Mouse (Mus musculus) ovary, postnatal 10 days (tissue): ENCODE measurements around the gene Rock2.

Experiments
- DNase-seq: peaks from one replicate; pipeline ENCODE4 v3.0.0; 2022; ENCODE audit warnings: low spot score

Rock2 gene

DNA sequence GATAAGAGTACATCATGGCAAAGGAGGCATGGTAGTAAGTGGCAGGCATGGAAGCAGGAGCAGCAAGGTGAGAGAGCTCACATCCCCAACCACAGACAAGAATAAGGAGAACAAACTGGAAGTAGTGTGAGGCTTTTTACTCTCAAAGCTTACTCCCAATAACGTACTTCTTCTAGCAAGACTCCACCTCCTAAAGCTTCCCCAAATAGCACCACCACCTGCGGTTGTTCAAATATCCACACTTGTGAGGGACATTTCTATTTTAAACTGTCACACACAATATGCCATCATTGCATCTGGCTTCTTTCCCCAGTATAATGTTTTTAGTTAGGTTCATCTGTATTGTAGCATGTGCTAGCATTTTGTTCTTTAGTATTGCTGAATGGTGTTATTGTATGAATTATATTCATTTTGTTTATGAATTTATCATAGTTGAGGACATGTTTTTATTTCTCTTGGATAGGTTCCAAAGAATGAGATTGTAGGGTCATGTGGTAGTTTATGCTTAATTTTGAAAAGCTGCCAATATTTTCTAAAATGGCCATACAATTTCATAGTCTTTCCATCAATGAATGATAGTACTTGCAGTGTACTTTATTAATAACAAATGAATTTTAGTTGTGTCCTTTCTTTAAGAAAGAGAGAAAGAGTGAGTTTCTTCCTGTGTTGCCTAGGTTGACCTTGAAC is 9.4 kb downstream of the Rock2 start:
- DNase-seq = no peak

DNA sequence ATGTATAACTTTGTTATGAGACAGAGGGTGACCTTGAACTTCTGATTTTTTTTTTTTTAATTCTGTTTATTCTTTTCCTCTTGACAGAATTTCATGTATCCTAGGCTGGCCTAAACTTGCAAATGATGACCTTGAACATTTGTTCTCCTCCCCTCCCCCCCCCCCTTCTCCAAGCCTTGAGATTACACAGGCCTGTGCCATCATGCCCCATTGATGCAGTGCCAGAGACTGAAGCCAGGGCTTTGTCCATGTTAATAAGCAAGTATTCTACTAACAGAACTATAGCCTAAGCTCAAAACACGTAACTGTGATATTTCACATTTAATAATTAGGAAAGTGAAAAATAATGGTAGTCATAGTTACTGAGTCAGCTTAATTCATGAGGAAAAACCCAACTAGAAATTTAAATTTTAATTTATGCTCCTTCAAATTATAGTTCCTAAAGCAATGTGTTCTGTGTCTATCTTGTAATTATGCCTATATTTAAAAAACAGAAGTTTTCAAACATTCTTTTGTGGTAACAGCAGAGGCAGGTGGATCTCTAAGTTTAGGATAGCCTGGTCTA is 12.7 kb downstream of the Rock2 start:
- DNase-seq = no peak

DNA sequence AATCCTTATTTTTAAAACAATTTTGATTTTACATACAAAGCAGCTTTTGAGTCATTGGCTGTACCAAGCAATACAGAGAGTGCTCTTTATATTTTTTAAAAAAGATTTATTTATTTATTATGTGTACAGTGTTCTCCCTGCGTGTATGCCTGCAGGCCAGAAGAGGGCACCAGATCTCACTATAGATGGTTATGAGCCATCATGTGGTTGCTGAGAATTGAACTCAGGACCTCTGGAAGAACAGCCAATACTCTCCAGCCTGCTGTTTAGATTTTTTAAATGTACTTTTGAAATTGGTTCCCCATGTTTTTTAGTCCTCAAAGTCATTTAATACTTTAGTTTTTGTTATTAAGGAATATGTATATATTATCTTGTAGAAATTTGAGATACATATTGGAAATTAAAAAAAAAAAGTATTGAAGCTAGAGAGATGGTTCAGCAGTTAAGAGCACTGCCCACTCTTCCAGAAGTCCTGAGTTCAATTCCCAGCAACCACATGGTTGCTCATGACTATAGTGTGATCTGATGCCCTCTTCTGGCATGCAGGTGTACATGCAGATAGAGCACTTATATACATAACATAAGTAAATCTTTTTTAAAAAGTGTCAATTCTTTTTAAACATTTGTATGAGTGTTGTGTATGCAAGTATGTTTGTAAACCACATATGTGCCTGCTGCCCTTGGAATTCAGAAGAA is 13.4 kb downstream of the Rock2 start:
- DNase-seq = no peak

DNA sequence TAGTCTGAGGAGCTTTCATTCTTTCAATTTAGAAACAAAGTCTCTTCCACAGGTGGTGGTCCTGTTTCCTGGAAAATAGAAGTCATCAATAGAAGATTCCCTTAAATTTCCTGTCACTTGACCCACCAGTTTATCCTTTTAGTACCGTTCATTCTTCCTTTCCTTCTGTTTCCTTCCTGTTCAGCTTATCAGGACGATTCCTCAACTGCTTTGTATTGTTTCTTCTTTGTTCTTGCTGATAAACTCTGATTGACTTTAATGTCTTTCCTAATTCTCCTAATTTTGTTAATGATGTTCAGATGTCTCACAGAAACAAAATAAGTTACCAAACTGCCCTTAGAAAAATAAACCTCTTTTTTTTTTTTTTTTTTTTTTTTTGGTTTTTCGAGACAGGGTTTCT is 16.8 kb downstream of the Rock2 start:
- no peak for DNase-seq

DNA sequence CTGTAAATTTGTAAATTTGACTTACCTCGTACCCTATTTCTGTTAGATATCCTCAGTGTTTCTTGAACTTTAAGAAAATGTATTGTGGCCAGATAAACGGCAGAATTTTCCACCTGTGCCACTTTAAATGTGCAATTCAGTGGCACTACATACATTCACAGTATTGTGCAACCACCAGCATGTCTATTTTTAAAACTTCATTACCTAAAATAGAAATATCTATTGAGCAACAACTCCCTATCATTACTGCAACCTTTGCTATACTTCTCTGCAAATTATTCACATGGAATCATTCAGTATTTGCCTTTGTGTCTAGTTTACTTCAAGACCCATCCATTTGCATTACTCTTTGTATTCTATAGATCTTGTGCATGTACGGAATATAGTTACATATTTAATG is 17.9 kb downstream of the Rock2 start:
- no peak for DNase-seq

DNA sequence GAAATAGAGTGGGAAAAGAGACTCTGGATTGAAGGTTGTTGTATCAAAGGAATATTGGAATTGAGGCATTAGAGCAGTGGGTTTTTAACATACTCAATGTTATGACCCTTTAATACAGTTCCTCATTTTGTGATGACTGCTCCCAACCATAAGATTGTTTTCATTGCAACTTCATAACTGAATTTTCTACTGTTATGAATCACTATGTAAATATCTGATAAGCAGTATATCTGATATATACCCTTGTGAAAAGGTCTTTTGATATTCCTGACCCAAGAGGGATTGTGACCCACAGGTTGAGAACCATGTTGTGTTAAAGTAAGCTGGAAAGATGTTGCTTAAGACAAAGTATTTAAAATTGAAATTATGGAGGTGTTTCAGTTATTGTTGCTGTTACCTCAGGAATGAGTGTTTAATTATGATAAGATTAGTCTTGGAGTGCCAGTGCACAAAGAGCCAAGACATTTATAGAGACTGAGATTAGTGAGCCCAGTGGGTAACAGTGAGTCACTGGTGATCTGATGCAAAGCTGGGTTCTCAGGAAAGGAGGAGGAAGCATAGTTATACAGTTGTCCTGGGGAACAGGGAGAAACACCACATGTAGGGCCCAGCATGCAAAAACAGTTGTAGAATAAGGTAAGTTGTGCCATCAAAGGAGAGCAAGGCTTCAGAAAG is 25.6 kb downstream of the Rock2 start:
- no peak for DNase-seq

DNA sequence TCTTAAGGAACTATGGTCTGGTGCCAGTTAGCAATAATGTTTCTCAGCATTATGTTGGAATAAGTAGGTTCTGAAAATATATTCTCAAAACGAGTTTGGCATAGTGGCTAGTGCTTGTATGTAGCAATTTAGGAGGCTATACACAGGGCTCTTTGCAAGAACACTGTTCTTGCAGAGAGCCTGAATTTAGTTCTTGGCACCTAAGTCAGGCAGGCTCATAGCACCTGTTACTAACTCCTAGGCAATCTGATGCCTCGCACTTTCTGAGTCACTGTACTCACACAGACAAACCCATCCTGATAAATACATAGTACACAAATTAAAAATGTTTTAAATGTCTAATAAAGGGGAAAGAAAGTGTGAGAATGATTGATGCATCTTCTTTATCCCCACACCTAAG is 33.2 kb downstream of the Rock2 start:
- no peak for DNase-seq

DNA sequence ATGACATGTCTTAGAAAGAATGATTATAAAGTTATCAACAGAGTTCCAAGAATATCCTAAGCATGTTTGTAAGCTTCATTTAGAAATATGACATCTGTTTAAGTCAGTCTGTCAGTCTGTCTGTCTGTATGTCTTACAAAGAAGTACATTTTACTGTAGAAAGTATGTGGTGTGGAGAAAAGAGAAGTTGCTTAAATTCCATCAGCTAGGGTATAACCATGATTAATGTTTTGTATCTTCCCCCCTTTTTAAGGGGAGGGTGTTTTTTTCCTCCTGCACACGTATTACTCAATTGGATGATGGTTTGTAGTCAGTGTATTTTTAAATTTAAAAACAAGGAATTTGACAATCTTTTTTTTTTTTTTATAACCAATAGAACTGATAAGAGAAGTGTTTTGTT is 39.7 kb downstream of the Rock2 start:
- DNase-seq = no peak

DNA sequence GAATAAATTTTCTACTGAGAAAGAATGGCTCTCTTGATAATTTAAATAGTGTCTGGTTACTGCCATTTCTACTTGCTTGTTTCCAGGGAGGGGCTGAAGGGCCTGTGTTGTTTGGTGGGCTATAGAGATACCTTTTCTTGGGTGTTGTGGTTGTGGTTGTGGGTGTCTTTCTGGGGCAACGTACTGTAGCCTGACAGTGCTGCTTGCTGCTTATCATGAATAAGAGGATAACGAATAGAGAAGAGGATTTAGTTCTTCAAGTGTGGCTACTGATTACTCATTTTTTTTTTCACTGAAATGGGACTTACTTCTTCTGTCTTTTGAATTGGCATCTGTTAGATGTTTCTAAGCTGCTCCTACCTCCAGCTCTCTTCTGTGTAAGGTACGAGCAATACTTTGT is 47.3 kb downstream of the Rock2 start:
- DNase-seq = no peak

DNA sequence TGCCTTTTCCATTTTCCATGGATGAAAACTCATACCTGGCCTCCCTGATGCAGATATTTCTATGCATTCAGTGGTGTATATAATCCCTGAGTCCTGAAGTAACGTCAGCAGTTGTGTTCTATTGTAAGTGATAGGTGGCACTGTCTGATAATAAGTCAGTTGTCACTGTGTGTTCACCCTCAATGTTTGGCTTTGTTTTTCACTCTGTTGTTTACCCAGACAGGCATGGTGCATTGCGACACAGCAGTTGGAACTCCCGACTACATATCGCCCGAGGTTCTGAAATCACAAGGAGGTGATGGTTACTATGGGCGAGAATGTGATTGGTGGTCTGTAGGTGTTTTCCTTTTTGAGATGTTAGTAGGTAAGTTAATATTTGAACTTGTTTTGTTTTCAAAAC is 53.5 kb downstream of the Rock2 start:
- DNase-seq = no peak

DNA sequence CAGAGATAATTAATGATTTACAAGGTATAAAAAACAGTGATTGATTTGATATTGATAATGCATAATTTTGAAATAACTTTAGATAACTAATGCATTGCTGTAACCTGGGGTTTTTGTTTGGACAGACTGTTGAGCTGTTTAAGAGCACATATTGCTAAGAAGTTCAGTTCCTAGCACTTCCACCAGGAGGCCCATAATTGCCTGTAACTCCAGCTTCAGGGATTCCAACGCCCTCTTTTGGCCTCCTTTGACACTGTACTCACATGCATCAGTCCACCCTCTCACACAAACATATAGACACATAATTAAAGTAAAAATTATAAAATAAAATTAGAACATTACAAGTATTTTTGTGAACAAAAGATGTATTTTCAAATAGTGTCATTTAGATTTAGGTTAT is 64.2 kb downstream of the Rock2 start:
- DNase-seq = no peak

DNA sequence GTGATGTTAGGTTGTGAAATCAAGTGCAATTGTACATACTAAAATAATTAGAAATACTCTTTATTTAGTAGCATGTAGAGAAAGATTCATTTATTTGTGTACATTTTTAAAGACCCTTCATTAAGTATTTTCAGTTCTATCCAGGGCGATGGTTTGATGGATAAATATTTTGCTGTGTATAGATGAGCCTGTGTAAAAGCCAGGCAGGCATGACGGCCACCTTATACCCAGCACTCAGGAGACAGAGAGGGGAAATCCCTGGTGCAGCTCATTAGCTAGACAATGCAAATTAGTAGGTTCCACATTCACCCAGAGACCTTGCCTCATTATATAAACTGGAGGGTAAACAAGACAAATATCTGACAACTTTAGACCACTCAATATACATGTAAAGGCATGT is 68.7 kb downstream of the Rock2 start:
- DNase-seq = no peak

DNA sequence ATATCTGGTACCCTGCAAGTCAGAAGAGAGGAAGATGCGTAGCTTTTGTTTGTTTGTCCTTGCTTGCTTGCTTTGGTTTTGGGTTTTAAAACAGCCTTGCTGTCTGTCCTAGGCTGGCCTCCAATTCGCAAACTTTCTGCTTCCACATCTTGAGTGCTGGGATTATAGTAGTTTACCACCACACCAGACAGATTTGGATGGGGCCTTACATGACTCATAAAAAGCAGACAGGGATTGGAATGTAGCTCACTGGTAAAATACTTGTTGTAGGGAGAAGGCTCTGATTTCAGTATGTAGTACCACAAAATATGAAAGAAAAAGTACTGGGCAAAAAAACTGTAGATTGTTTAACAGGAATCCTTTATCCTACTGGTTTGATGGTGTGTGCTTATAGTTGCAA is 72.1 kb downstream of the Rock2 start:
- DNase-seq = no peak

DNA sequence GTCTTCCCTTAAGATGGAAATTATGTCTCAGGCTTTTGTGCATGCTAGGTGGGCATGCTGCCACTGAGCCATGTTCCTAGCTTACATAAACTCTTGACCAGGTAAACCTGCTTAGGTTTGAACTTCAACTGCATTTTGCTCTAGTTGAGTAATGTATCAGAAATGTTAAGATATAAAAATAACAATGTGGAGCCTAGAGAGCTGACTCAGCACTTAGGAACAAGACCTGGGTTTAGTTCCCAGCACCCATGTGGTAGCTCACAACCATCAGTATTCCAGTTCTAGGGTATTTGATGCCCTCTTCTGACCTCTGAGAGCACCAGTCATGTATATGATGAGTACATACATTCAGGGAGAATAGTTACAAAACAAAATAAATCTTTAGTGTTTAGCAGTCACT is 82.4 kb downstream of the Rock2 start:
- DNase-seq = no peak

DNA sequence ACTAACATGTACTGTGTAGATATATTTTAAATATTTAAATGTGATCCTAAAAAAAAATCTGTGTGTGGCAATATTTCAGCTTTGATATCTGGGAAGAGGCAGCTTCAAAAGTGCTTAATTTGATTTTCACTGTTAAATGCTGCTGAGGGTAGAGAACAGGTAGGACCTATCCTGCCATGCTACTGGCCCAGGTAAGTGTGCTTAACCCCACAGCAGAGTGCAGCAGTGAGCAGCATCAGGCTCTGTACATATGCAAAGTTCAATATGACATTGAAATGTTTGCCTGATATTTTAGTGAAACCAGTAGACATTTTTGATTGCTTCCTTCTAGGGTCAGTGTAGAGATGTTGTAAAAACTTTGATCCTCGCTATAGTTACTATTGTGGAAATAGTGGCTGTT is 91.1 kb downstream of the Rock2 start:
- no peak for DNase-seq

DNA sequence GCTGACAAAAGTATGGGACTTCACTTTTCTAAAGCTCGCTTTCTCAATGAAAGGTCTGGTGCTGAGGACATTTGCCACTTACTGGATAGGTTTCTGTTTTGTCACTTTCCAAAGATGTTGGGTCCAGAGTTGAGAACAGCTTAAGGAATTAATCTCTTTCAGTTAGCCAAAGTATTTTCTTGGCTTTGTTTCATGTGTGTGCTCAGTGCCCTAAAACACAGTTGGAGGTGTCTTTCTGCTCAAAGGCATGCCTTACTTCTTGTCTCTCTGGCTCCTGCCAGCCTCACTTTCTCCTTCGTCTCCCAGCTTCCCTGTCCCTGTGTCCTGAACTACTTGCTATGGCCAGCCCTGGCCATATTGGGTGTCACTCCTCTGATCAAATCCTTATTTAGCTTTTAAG is 96.7 kb downstream of the Rock2 start:
- no peak for DNase-seq

DNA sequence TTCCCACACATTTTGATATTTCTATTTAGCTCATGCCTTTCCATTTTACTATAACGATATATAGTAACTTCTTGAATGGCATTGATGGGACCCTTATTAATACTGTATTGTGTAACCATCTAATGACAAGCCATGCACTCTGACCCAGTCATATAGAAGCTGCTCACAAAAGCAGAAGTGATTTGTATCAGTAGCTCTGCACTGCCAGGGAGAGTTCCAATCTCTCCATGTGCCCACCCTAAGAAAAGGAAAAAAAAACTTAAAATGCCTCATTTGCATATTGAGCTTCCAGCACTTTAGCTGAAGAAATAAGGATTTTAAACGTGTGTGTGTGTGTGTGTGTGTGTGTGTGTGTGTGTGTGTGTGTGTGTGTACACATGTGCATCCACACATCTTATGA is 97.7 kb downstream of the Rock2 start:
- no peak for DNase-seq

DNA sequence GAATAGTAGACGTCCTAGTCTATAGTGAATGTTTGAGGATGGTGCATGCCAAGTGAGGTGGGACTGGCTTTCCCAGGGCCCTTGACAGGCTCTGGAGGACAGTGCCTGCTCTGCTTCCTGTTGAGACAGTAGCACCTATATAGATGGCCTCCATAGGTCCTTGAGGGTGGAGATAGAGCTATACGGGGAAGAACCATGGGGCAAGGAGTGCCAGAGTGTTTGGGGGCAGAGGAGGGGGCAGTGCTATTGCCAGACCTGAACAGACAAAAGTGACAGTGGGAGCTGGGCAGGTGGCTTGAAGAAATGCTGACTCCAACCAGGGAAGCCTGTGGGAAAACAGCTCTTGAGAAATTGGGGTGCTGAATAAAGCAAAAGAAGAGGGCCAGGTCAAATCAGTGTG is 99.6 kb downstream of the Rock2 start:
- DNase-seq = no peak

DNA sequence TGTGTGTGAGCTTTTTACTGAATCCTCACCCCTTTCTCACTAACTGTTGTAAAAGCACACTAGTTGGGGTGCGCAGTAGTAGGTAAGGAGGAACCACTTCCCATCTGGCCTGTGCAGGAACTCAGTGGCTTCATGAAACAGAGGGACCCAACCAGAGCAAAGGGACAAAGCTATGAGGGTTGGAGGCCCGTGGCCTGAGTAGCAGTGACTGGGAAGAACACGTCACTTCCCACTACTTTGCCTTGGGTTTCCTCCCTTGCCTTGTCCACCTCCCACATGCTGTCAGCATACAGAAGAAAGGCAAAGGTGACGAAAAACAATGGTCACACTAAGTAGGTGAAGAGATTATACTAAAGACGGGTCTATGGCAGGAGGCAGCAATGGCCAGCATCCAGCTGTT is 101.6 kb downstream of the Rock2 start:
- DNase-seq = no peak

DNA sequence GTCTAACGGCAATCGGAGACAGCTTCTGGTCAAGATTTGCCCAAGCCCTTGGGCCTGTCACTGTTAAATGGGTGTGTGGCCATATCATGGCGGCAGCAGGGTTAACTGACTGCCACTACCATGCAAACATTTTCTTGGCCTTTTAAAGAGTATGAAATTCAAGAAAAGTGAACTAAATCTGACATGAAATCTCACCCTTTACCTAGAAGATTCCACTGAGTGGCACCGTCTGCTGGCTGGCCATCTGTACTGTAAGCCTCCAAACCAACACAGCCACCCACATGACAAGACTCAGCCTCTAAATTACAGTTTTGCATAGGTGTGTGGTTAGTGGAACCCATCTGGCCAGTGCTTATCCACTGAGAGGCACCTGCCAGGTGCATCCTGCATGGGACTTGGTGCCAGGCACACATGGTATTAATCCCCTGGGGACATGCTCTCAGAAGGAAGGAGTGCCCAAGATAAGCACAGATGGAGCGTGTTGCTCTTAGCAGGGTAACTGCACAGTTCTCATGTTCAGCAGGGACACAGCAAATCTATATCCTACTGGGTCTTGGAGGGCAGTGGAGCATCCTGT is 102.3 kb downstream of the Rock2 start:
- DNase-seq = no peak

DNA sequence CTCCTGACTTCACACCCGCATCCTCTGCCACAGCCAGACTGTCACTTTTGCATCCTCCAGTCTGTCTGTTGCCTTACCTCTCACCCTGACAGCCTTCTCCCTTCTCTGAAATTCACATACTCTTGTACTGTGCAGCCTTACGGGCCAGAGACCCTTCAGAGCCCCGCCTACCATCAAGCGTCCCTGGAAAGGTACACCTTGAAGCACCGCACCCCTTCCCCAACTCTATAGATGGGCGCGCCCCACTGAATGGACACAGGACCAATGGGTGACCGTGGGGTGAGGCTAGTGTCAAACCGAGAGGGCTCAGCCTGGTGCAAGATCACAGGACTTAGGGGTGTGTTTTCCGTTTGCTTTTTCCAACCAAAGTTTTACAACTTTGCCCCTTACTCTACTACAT is 104.5 kb downstream of the Rock2 start:
- no peak for DNase-seq

DNA sequence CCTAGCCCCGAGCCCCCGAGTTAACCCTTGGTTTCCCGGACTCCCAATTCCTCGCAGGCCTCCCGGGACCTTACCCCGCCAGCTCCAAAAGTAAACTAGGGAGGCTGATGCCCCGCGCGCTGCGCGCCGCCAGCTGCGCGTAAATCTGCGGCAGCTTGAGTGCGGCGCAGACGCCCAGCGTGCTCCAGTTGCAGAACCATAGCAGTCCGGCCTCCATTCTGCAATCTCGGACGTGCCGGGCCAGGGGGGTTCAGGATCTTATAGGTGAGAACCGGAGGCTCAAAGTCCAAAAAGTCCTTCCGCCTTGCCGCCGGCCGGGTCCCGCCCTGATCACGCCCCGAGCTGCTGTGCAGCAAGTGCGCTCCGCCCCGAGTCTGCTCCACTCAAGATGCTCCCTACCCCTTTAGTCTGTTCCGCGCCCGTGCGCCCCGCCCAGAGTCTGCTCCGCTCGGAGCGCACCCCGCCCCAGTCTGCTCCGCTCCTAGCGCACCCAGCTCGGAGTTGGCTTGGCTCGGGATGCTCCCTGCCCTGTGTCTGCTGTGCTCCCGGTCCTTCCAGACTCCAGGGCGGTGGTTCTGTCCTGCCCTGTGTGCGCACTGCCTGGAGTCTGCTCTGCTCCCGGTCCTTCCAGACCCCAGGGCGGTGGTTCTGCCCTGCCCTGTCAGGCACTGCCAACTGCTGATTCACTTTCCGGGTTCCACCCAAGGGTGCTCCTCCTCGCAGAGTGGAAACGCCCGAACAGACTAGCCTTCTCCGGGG is 105.2 kb downstream of the Rock2 start, which contains the start of gene Pqlc3:
Gene Pqlc3 (minus strand): TSS at position 670 of the 759 bp plus-strand sequence.
- DNase-seq = peak; percentile 50
